Mouse (Mus musculus) embryonic facial prominence, embryonic 10.5 days (tissue): ENCODE data around the gene Gm17349. TPM values are rescaled to one million over a fixed set of nuclear protein-coding genes. Genes with fewer than 3 reads are reported as not detected.
A peak's percentile ranks its signal among the peaks of the same experiment; 100 is the strongest.

Experiments used
- DNase-seq: peaks from one replicate; pipeline ENCODE4 v3.0.0-alpha.2; 2017; ENCODE audit warnings: low spot score
- H3K27ac ChIP-seq: fragments of 300-500 bp; sonication (generic); replicated peaks from 2 replicates; pipeline ENCODE4 v1.5.1; 2016; ENCODE audit warnings: mild to moderate bottlenecking
- H3K27me3 ChIP-seq: fragments of 300-500 bp; sonication (generic); replicated peaks from 2 replicates; pipeline ENCODE4 v1.6.1; 2016; ENCODE audit warnings: low read depth, mild to moderate bottlenecking; ENCODE audit not compliant: poor library complexity, severe bottlenecking
- H3K36me3 ChIP-seq: fragments of 300-500 bp; sonication (generic); replicated peaks from 2 replicates; pipeline ENCODE4 v1.6.1; 2016; ENCODE audit warnings: mild to moderate bottlenecking, moderate library complexity
- H3K4me1 ChIP-seq: fragments of 300-500 bp; sonication (generic); 2 replicates; pipeline ENCODE4 v1.6.1; 2016
- H3K4me3 ChIP-seq: fragments of 300-500 bp; sonication (generic); 2 replicates; pipeline ENCODE4 v1.5.1; 2016; ENCODE audit warnings: mild to moderate bottlenecking, moderate library complexity
- H3K9me3 ChIP-seq: fragments of 300-500 bp; sonication (generic); 2 replicates; pipeline ENCODE4 v1.6.1; 2016; ENCODE audit warnings: mild to moderate bottlenecking
- WGBS: fragments of 180-500 bp; shearing (Covaris S2); methylation state at CpG from one replicate; pipeline ENCODE4 v1.1.7; 2016; 5-methylcytosine and 5-hydroxymethylcytosine counted together
- polyA plus RNA-seq: library from polyadenylated mRNA; unstranded; fragments of >200 nt; fragmentation: Nextera tagmentation; extraction: Ambion mirVana; gene quantifications from 2 replicates; pipeline ENCODE4 v1.2.1, GENCODE M21; 2016

Gene Gm17349
- polyA plus RNA-seq, 1 experiment from 2014 or later: not detected

- no peak overlapping the region for H3K4me3 ChIP-seq
- no peaks in the 10 kb centered on the region for H3K9me3 ChIP-seq
- 51% methylated on average over 7 of the region's 7 CpGs for WGBS
- no peak overlapping the region for H3K27ac ChIP-seq
- H3K36me3 ChIP-seq: no peaks in the 10 kb centered on the region
- H3K4me1 ChIP-seq: peaks cover 42% of the 10 kb centered on the region
- H3K27me3 ChIP-seq: peaks cover 75% of the 10 kb centered on the region
- no peak for DNase-seq
Measured at GRCm38 (mm10) chr15:99662371-99662770, 42.9 kb downstream of the Gm17349 start.

DNA sequence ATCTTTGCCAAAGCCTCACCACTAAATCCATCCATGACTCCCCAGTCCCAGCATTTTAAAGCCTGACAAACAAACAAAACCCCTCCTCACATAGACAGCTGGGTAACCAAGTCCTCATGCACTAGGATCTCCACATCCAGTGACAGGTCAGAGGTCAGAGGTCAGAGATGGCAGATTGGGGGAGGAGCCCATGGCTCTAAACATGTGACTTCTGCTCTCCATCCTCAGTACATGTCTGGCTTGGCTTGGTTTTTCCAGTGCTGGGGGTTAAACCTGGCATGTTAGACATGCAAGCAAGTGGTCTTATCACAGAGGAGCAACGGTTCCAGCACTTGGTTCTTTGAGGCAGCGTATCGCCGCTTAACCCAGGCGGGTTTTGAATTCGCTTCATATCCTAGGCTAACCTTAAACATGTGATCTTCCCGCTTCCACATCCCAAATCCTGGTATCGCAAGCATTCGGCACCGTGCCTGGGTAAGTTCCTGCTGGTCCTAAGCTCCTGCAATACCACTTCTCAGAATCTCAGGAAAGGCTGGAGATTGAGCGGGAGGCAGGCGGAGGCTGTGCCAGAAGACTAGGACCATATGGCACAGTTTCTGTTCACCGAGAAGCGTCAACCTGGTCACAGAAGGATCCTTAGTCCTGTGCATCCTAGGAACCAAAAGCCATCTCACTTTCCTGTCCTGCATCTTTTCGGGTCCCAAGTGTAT is 44.0 kb downstream of the Gm17349 start:
- WGBS: 95% methylated on average over 15 of the region's 15 CpGs
- Histone ChIP-seq H3K9me3 (no peaks in the 10 kb centered on the region), H3K27ac (no peak overlapping the region), H3K27me3 (peaks cover 74% of the 10 kb centered on the region), H3K4me3 (no peak overlapping the region), H3K36me3 (no peaks in the 10 kb centered on the region), H3K4me1 (peaks cover 40% of the 10 kb centered on the region)
- DNase-seq: no peak

DNA sequence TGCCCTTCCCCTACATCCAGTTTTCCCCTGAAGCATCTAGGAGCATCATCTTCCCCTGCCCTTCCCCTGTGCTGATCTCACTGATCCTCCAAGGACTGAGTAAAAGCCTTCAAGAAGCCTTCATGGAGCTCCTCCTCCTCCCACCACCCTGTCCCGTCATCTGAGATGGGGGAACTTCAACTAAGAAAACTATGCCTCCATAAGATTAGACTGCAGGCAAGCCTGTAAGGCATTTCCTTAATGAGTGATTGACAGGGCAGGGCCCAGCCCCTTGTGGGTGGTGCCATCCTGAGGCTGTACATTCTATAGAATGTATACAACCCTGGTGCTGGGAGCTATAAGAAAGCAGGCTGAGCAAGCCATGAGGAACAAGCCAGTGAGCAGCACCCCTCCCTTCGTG is 46.9 kb downstream of the Gm17349 start:
- peaks cover 75% of the 10 kb centered on the region for H3K27me3 ChIP-seq

GRCm38 (mm10) chr15:99655956-99656355 is 49.3 kb downstream of the Gm17349 start:
- Histone ChIP-seq H3K4me1 (peaks cover 24% of the 10 kb centered on the region), H3K36me3 (no peaks in the 10 kb centered on the region), H3K9me3 (no peaks in the 10 kb centered on the region), H3K27me3 (peaks cover 64% of the 10 kb centered on the region), H3K4me3 (no peak overlapping the region), H3K27ac (no peak overlapping the region)
- DNase-seq: no peak
- WGBS: 49% methylated on average over 9 of the region's 9 CpGs

More for the DNA sequence above, 46.9 kb downstream of the Gm17349 start:
- peaks cover 27% of the 10 kb centered on the region for H3K4me1 ChIP-seq
- DNase-seq: no peak
- H3K9me3 ChIP-seq: no peaks in the 10 kb centered on the region
- 57% methylated on average over 2 of the region's 2 CpGs for WGBS
- no peaks in the 10 kb centered on the region for H3K36me3 ChIP-seq
- H3K27ac ChIP-seq: no peak overlapping the region
- no peak overlapping the region for H3K4me3 ChIP-seq

DNA sequence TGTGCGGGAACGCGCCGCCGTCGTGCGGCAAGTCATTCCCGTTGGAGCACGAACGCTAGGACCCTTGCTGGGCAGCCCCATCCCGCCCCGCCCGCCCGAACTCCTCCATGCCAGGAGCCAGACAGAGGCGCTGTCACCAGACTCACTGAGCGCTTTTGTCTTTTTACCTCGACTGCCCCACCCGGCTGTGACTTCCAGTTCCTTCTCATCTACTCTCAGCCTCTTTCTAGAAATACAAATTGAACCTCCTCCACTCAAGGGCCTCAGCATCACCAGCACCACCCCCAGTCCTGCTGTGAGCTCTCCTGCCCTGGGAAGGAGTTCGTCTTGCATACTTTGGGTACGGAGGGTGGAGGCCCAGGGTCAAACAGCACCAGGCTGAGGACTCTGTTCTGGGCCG is 51.4 kb downstream of the Gm17349 start:
- peak overlapping the region; percentile 59; the same call in 1 of the 2 replicates for H3K27ac ChIP-seq
- peaks cover 59% of the 10 kb centered on the region for H3K27me3 ChIP-seq
- H3K9me3 ChIP-seq: no peaks in the 10 kb centered on the region
- no peaks in the 10 kb centered on the region for H3K36me3 ChIP-seq
- H3K4me3 ChIP-seq: peak overlapping the region; percentile 50
- no peak for DNase-seq
- 2% methylated on average over 21 of the region's 21 CpGs for WGBS
- peaks cover 45% of the 10 kb centered on the region for H3K4me1 ChIP-seq

- H3K27ac ChIP-seq: peak overlapping the region; percentile 59; the same call in 1 of the 2 replicates
Measured at GRCm38 (mm10) chr15:99653291-99653690, 52.0 kb downstream of the Gm17349 start.

More at GRCm38 (mm10) chr15:99653291-99653690, 52.0 kb downstream of the Gm17349 start:
- Histone ChIP-seq H3K27me3 (peaks cover 54% of the 10 kb centered on the region), H3K4me3 (peak overlapping the region; percentile 50), H3K4me1 (peaks cover 47% of the 10 kb centered on the region), H3K9me3 (no peaks in the 10 kb centered on the region), H3K36me3 (no peaks in the 10 kb centered on the region)
- WGBS: 10% methylated on average over 8 of the region's 8 CpGs
- DNase-seq: peak; percentile 41

Other genes starting within 250 kb of the Gm17349 start
- 14.1 and 15.1 TPM in 2 replicates for gene Nckap5l, start 247.7 kb downstream of the Gm17349 start, polyA plus RNA-seq
- gene Bcdin3d, start 230.8 kb downstream of the Gm17349 start, polyA plus RNA-seq: 16.0 and 16.7 TPM in 2 replicates
- 0.45 and 0.74 TPM in 2 replicates for gene Faim2, start 177.3 kb downstream of the Gm17349 start, polyA plus RNA-seq
- not detected in 2 replicates for gene Aqp2, start 126.4 kb downstream of the Gm17349 start, polyA plus RNA-seq
- gene Aqp5, start 114.7 kb downstream of the Gm17349 start, polyA plus RNA-seq: 0.10 TPM in 1 of 2 replicates, not detected in the other
- gene Aqp6, start 104.1 kb downstream of the Gm17349 start, polyA plus RNA-seq: 0.10 TPM in 1 of 2 replicates, not detected in the other
- 146 TPM in 2 replicates for gene Racgap1, start 53.8 kb downstream of the Gm17349 start, polyA plus RNA-seq
- gene Asic1, start 35.1 kb downstream of the Gm17349 start, polyA plus RNA-seq: 3.2 and 4.9 TPM in 2 replicates
- gene Smarcd1, start 3.4 kb downstream of the Gm17349 start, polyA plus RNA-seq: 83.3 and 89.1 TPM in 2 replicates
- gene Gpd1, start 12.0 kb upstream of the Gm17349 start, polyA plus RNA-seq: 0.42 and 0.55 TPM in 2 replicates
- gene Cox14, start 20.1 kb upstream of the Gm17349 start, polyA plus RNA-seq: 129 and 131 TPM in 2 replicates
- gene Cers5, start 67.4 kb upstream of the Gm17349 start, polyA plus RNA-seq: 60.2 and 63.8 TPM in 2 replicates
- gene Lima1, start 170.0 kb upstream of the Gm17349 start, polyA plus RNA-seq: 62.3 and 65.4 TPM in 2 replicates